Mouse (Mus musculus) heart, embryonic 13.5 days (tissue): Measurements from ENCODE around the gene Gm10226. TPM values are rescaled to one million over a fixed set of nuclear protein-coding genes. Genes with fewer than 3 reads are reported as not detected.
"Not testable (repeated sequence)": the region's sequence is repeated elsewhere in the genome, so short reads cannot be mapped to it uniquely, and the experiment has no call there.

Experiments used
- ATAC-seq: fragments of 200-750 bp; cut with Nextera tagmentation; 2 replicates; pipeline ENCODE4 v1.8.0; 2017; ENCODE audit warnings: moderate TSS enrichment; ENCODE audit not compliant: insufficient number of reproducible peaks, low FRiP score, low TSS enrichment; ENCODE audit errors: extremely low read depth
- H3K27ac ChIP-seq: fragments of 300-500 bp; sonication (generic); replicated peaks from 2 replicates; pipeline ENCODE4 v1.5.1; 2015; ENCODE audit warnings: moderate library complexity, mild to moderate bottlenecking, inconsistent platforms
- H3K27me3 ChIP-seq: fragments of 300-500 bp; sonication (generic); replicated peaks from 2 replicates; pipeline ENCODE4 v1.6.1; 2015; ENCODE audit warnings: mild to moderate bottlenecking, inconsistent platforms
- H3K36me3 ChIP-seq: fragments of 300-500 bp; sonication (generic); 2 replicates; pipeline ENCODE4 v1.6.1; 2015; ENCODE audit warnings: mild to moderate bottlenecking, inconsistent platforms
- H3K4me1 ChIP-seq: fragments of 300-500 bp; sonication (generic); 2 replicates; pipeline ENCODE4 v1.6.1; 2015; ENCODE audit warnings: inconsistent platforms
- H3K4me2 ChIP-seq: fragments of 300-500 bp; sonication (generic); 2 replicates; pipeline ENCODE4 v1.6.1; 2015; ENCODE audit warnings: inconsistent platforms, mild to moderate bottlenecking, moderate library complexity
- H3K4me3 ChIP-seq: fragments of 300-500 bp; sonication (generic); 2 replicates; pipeline ENCODE4 v1.5.1; 2015; ENCODE audit warnings: moderate library complexity, mild to moderate bottlenecking, inconsistent platforms
- H3K9ac ChIP-seq: fragments of 300-500 bp; sonication (generic); 2 replicates; pipeline ENCODE4 v1.6.1; 2015; ENCODE audit warnings: inconsistent platforms, mild to moderate bottlenecking, moderate library complexity
- H3K9me3 ChIP-seq: fragments of 300-500 bp; sonication (generic); 2 replicates; pipeline ENCODE4 v1.6.1; 2016; ENCODE audit warnings: inconsistent platforms
- WGBS: fragments of 180-500 bp; shearing (Covaris S2); methylation state at CpG from one replicate; pipeline ENCODE4 v1.1.7; 2015; ENCODE audit warnings: mixed read lengths; 5-methylcytosine and 5-hydroxymethylcytosine counted together
- polyA plus RNA-seq: library from polyadenylated mRNA; unstranded; fragments of >200 nt; fragmentation: Nextera tagmentation; extraction: Ambion mirVana; gene quantifications from 2 replicates; pipeline ENCODE4 v1.2.1, GENCODE M21; 2015

Gene Gm10226
- polyA plus RNA-seq: 2.3 and 4.2 TPM in 2 replicates

DNA sequence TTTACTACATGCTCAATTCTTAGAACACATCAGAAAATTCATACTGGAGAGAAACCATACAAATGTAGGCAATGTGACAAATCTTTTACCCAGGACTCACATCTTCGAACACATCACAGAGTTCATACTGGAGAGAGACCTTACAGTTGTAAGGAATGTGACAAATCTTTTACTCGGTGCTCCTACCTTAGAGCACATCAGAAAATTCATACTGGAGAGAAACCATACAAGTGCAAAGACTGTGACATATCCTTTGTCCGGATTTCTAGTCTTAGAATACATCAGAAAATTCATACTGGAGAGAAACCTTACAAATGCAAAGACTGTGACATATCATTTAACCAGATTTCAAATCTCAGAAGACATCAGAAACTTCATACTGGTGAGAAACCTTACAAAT, at the start of gene Gm10226:
Gene Gm10226, plus strand, starts transcription at position 301 of the 400 bp plus-strand sequence.
- no peak within 1 kb of the TSS for H3K4me3 ChIP-seq
- H3K27me3 ChIP-seq: no peaks in the 10 kb centered on the region
- H3K36me3 ChIP-seq: peaks cover 41% of the 10 kb centered on the region
- H3K9ac ChIP-seq: no peak within 1 kb of the TSS
- 87% methylated on average over 3 of the region's 3 CpGs for WGBS
- no peak within 1 kb of the TSS for H3K4me2 ChIP-seq
- no peak within 1 kb of the TSS for H3K27ac ChIP-seq
- no peaks in the 10 kb centered on the region for H3K9me3 ChIP-seq
- ATAC-seq: no peak
- no peaks in the 10 kb centered on the region for H3K4me1 ChIP-seq

DNA sequence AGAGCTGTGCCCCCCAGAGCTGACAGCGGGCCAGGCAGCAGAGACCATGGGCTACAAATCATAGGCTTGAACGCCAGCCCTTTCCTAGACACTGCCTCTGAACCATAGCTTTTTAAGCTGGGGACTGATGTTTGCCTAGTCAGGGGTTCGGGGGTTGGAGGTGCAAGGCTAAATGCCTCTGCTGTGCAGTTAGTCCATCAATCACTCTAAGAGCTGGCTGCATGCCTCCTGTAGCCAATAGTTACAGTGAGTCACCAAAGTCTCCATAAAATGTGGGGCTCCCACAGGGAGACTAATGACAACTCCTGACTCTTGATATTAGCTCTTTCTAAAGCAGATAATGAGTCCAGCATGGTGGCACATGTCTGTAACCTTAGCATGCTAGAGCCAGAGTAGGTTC, 42.9 kb upstream of the Gm10226 start:
- no peaks in the 10 kb centered on the region for H3K27me3 ChIP-seq
- no peak overlapping the region for H3K4me3 ChIP-seq
- ATAC-seq: no peak
- no peak overlapping the region for H3K9ac ChIP-seq
- no peak overlapping the region for H3K4me2 ChIP-seq
- WGBS: 64% methylated on average over 3 of the region's 3 CpGs
- no peak overlapping the region for H3K27ac ChIP-seq
- no peaks in the 10 kb centered on the region for H3K36me3 ChIP-seq
- no peaks in the 10 kb centered on the region for H3K9me3 ChIP-seq
- H3K4me1 ChIP-seq: peaks cover 5% of the 10 kb centered on the region; the same call in 1 of the 2 replicates

DNA sequence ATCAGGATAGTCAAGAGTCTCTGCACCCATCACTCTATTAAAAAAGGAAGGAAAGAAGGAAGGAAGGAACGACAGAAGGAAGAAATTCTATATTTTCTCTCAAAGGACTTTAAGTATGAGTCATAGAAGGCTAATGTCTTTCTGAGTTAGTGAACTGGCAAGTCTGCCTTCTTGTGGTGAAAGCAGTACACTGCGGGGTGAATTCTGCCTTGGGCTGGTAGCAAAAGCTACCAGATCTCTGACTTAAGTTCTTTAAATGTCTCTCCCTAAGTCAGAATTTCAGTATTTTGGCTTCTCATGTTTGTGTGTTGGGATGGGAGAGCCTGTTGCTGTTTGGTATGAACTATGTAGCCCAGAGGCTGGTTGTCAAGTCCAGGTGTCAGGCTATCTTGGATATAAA, 41.7 kb upstream of the Gm10226 start:
- Histone ChIP-seq H3K4me1 (peaks cover 5% of the 10 kb centered on the region; the same call in 1 of the 2 replicates), H3K27me3 (no peaks in the 10 kb centered on the region), H3K4me2 (peak overlapping the region; percentile 69), H3K4me3 (peak overlapping the region; percentile 57), H3K9me3 (no peaks in the 10 kb centered on the region), H3K27ac (peak overlapping the region; percentile 81), H3K9ac (peak overlapping the region; percentile 74; the same call in 1 of the 2 replicates), H3K36me3 (no peaks in the 10 kb centered on the region)
- ATAC-seq: no peak
- 21% methylated on average over 2 of the region's 2 CpGs for WGBS

DNA sequence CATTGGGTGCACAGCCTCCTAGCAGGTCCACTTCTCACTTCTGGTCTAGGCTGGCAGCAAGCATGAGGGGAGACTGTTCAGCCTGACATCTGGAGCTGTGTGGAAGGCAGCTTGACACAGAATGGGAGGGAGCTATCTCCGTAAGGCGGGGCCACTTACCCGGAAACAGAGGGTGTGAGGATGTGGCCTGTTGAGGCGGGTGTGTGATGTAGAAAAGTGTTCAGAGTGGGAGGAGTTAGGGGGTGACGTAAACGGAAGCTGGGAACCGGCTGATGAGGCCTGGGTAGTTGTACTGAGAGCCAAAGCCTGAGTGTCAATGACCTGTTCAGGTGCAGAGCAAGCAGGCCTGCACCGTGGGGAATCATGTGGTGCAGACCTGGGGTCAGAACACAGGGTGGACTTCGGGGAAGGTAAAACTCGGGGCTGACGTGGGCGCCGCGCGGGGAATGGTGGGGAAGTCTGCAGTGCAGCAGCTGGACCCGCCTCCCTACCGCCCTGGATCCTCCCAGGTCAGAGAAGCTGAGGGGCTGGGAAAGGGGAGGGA, 41.2 kb upstream of the Gm10226 start, which contains the start of gene Zfp983:
Gene Zfp983, plus strand, starts transcription at position 261 of the 544 bp plus-strand sequence.
- peak within 1 kb of the TSS; percentile 69 for H3K4me2 ChIP-seq
- H3K4me3 ChIP-seq: peak within 1 kb of the TSS; percentile 57
- H3K27ac ChIP-seq: peak within 1 kb of the TSS; percentile 81
- H3K27me3 ChIP-seq, H3K36me3 ChIP-seq, H3K4me1 ChIP-seq, H3K9me3 ChIP-seq: not testable (repeated sequence)
- ATAC-seq: peak; percentile 98
- H3K9ac ChIP-seq: peak within 1 kb of the TSS; percentile 74
- WGBS: 0% methylated on average over 17 of the region's 17 CpGs

DNA sequence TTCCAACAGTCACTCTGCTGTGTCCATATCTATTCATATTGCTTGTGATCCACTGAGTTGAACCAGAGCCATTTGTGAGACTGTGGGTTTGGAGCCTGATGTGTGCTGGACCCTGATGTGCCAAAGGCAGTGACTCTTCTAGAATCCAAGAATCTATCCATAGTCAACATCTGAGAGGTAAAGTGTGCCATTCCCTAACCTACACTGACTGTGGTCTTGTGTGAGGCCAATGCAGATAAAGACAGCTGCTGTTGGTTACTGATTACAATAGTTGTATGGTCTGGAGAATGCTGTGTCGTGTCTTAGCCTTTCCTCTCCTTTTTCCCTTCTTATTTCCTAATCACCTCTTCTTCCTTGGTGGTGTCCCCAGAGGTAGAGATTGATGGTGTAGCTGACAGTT, 12.8 kb upstream of the Gm10226 start:
- peak overlapping the region; percentile 70; the same call in 1 of the 2 replicates for H3K4me2 ChIP-seq
- not testable (repeated sequence) for H3K27ac ChIP-seq, H3K4me3 ChIP-seq, H3K9ac ChIP-seq, H3K4me1 ChIP-seq, H3K36me3 ChIP-seq, H3K9me3 ChIP-seq, H3K27me3 ChIP-seq, ATAC-seq
- WGBS: 13% methylated on average over 1 of the region's 1 CpGs

DNA sequence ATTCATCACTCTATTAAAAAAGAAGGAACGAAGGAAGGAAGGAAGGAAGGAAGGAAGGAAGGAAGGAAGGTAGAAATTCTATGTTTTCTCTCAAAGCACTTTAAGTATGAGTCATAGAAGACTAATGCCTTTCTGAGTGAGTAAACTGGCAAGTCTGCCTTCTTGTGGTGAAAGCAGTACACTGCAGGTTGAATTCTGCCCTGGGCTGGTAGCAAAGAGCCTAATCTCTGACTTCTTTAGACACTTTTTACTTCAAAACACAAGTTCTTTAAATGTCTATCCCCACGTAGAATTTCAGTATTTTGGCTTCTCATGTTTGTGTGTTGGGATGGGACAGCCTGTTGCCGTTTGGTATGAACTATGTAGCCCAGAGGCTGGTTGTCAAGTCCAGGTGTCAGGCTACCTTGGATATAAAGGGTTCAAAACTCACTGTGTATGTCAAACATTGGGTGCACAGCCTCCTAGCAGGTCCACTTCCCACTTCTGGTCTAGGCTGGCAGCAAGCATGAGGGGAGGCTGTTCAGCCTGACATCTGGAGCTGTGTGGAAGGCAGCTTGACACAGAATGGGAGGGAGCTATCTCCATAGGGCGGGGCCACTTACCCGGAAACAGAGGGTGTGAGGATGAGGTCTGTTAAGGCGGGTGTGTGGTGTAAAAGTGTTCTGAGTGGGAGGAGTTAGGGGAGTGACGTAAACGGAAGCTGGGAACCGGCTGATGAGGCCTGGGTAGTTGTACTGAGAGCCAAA, 12.2 kb upstream of the Gm10226 start:
- ATAC-seq: peak; percentile 99
- Histone ChIP-seq H3K9ac (peak overlapping the region; percentile 61), H3K4me1 (peaks cover 6% of the 10 kb centered on the region), H3K27me3 (no peaks in the 10 kb centered on the region), H3K36me3 (peaks cover under 1% of the 10 kb centered on the region), H3K27ac (peak overlapping the region; percentile 80), H3K4me3 (peak overlapping the region; percentile 59), H3K9me3 (no peaks in the 10 kb centered on the region), H3K4me2 (peak overlapping the region; percentile 70)
- WGBS: 4% methylated on average over 9 of the region's 9 CpGs

DNA sequence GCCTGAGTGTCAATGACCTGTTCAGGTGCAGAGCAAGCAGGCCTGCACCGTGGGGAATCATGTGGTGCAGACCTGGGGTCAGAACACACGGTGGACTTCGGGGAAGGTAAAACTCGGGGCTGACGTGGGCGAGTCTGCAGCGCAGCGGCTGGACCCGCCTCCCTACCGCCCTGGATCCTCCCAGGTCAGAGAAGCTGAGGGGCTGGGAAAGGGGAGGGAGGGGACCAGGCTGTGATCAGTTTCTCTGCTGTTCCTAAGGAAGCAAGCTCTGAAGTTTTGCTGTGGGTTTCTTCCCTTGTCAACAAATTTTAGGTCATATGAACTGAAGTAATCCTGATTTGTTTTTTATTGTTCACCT, 11.7 kb upstream of the Gm10226 start:
- peak; percentile 58; the same call in 1 of the 2 replicates for ATAC-seq
- peak overlapping the region; percentile 70 for H3K4me2 ChIP-seq
- under 1% methylated on average over 10 of the region's 10 CpGs for WGBS
- H3K27ac ChIP-seq: peak overlapping the region; percentile 80
- H3K9ac ChIP-seq: peak overlapping the region; percentile 61
- H3K36me3 ChIP-seq, H3K9me3 ChIP-seq, H3K4me1 ChIP-seq, H3K27me3 ChIP-seq: not testable (repeated sequence)
- H3K4me3 ChIP-seq: peak overlapping the region; percentile 59

DNA sequence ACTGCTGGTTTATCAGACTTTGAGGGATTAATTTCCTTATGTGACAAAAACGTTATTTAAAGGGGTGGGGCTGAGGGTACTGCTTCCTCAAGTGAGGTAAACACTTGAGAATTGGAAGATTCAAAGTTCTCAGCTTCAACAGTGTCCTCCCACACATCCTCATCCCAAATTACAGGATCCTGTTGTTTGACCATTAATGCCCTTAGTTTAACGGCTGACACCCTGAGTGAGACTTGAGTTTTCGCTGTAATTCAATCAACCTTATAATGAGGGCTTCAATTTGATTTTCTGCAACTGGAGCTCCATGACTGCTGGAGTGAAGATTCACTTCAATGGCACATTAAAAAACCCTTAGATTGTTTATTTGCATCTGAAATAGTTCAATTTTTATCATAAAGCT, 1.7 kb downstream of the Gm10226 start:
- Histone ChIP-seq H3K4me3 (no peak overlapping the region), H3K9me3 (no peaks in the 10 kb centered on the region), H3K4me1 (no peaks in the 10 kb centered on the region), H3K9ac (no peak overlapping the region), H3K27me3 (no peaks in the 10 kb centered on the region), H3K36me3 (peaks cover 34% of the 10 kb centered on the region), H3K4me2 (no peak overlapping the region), H3K27ac (no peak overlapping the region)
- 76% methylated on average over 3 of the region's 3 CpGs for WGBS
- ATAC-seq: no peak

DNA sequence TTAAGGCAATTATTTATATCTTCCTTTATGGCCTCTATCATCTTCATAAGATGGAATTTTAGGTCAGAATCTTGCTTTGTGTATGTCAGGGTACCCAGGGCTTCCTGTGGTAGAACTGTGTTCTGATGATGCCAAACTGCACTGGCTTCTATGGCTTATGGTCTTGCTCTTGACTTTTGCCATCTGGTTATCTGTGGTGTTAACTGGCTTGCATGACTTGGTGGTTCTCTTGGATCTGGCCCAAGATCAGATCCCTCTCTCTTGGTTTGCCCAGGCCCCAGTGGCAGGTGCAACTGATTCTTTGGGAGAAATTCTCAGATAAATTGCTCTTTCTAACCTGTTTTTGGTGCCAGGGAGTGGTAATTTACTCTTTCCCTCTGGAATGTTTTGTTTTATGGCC, 4.4 kb downstream of the Gm10226 start:
- no peak overlapping the region for H3K9ac ChIP-seq
- H3K4me3 ChIP-seq: no peak overlapping the region
- H3K4me2 ChIP-seq: no peak overlapping the region
- no peaks in the 10 kb centered on the region for H3K9me3 ChIP-seq
- H3K27me3 ChIP-seq: no peaks in the 10 kb centered on the region
- no peak overlapping the region for H3K27ac ChIP-seq
- H3K4me1 ChIP-seq: no peaks in the 10 kb centered on the region
- peaks cover 15% of the 10 kb centered on the region for H3K36me3 ChIP-seq
- ATAC-seq: no peak

DNA sequence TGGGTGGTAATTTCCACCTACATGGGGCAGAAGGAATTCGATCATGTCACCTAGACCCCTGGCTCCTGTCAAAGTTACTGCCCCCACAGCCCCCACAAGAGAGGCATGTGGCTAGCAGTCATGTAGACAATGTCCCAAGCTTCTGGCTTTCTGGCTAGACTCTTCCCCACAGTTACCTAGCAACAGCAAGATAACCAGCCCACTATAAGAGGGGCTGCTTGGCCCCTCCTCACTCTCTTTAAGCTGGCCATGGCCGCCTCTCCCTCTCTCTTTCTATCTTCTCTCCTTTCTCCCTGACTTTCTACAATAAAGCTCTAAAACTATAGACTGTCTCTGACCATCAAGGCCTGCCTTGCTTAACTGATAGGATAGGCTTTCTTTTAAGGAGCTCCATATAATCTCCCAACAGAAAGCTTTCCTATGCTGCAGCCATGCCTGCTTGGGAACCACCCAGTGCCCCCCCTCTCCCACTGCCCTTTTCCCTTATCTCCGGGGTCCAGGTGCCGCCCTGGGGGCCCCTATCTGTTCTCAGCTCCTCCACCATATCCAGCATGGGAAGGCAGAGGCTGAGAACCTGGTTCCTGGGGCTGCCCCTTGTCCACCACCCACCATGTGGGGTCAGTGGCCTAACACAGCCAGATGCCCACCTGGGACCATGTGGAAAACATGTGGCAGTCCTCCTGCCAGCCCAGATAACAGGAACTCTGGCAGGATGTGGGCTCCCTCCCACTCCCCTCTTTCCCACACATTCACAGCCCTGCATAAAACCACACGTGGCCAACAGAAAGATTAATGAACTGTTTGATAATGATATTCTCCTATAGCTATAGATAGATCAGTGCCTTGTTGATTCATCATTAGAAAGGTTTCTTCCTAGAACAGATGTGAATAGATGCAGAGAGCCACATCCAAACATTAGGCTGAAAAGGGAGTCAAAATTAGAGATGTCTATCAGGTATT, 10.9 kb downstream of the Gm10226 start:
- Histone ChIP-seq H3K9ac (no peak overlapping the region), H3K4me1 (peaks cover 9% of the 10 kb centered on the region), H3K36me3 (no peaks in the 10 kb centered on the region), H3K27ac (no peak overlapping the region), H3K4me3 (no peak overlapping the region), H3K27me3 (no peaks in the 10 kb centered on the region), H3K9me3 (no peaks in the 10 kb centered on the region), H3K4me2 (no peak overlapping the region)
- 18% methylated on average over 5 of the region's 5 CpGs for WGBS
- peak; percentile 34; the same call in 1 of the 2 replicates for ATAC-seq

DNA sequence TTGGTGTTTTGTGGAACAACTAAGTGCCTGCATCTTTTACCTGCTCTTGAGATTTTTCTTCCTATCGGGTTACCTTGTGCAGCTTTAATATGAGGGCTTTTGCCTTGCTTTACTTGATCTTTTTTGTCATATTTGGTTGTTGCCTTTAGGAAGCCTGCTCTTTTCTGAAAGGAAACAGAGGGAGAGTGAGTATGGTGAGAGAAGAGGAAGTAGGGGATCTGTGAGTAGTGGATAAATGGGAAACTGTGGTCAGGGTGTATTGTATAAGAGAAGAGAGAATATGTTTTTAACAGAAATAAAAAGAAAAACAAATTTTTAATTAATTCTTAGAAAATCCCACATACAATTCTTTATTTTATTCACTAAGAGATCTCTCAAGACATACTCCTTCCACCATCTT, 11.8 kb downstream of the Gm10226 start:
- Histone ChIP-seq H3K9ac (no peak overlapping the region), H3K9me3 (no peaks in the 10 kb centered on the region), H3K27ac (no peak overlapping the region), H3K36me3 (no peaks in the 10 kb centered on the region), H3K4me3 (no peak overlapping the region), H3K4me1 (peaks cover 12% of the 10 kb centered on the region), H3K4me2 (no peak overlapping the region), H3K27me3 (no peaks in the 10 kb centered on the region)
- ATAC-seq: no peak
- WGBS: 63% methylated on average over 1 of the region's 1 CpGs
